Mouse (Mus musculus) bone marrow macrophage, adult 2 months (primary cell): Measurements from ENCODE around the gene Olfr1443. TPM values are rescaled to one million over a fixed set of nuclear protein-coding genes. Genes with fewer than 3 reads are reported as not detected.
"Not testable (repeated sequence)": the region's sequence is repeated elsewhere in the genome, so short reads cannot be mapped to it uniquely, and the experiment has no call there.

ENCODE experiments used
- H3K27ac ChIP-seq: 2 replicates; pipeline ENCODE4 v1.5.1; 2012; ENCODE audit warnings: low read depth, low read length; ENCODE audit not compliant: insufficient read depth
- H3K4me1 ChIP-seq: 2 replicates; pipeline ENCODE4 v1.6.1; 2012; ENCODE audit warnings: low read length; ENCODE audit not compliant: control insufficient read depth, insufficient read depth
- H3K4me3 ChIP-seq: 2 replicates; pipeline ENCODE4 v1.5.1; 2012; ENCODE audit warnings: mild to moderate bottlenecking, low read length, moderate library complexity; ENCODE audit not compliant: insufficient read depth
- CTCF ChIP-seq: IDR thresholded peaks from 2 replicates; pipeline ENCODE4 v1.5.1; 2012; ENCODE audit warnings: low read depth, mild to moderate bottlenecking, low read length, moderate library complexity
- POLR2A ChIP-seq: IDR thresholded peaks from 2 replicates; pipeline ENCODE4 v1.6.1; 2012; ENCODE audit warnings: mild to moderate bottlenecking, low read depth, low read length, borderline replicate concordance
- polyA plus RNA-seq: library from polyadenylated mRNA; stranded (reverse); fragments of >200 nt; gene quantifications from 2 replicates; pipeline ENCODE4 v1.2.4, GENCODE M21; 2012; ENCODE audit not compliant: missing spikeins, insufficient read depth, insufficient read length

The Olfr1443 gene
- polyA plus RNA-seq, 1 experiment: not detected

DNA sequence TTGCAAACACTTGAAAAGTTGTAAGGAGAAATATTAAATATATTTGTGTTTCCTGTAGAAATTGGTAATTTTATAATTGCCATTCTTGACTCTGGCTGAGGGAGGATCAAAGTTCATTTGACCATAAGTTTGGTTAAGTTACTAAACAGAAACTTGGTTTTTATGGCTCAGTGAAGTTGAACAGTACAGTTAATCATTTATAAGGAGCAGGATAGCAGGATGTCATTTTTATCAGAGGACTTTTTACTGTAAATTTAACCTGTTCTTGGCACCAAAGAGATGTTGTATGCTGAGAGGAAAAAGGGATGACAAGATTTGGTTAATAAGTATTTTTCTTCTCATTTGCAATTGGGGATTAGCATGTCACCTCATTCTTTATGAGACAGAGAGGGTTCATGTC is 6.7 kb downstream of the Olfr1443 start:
- TF ChIP-seq POLR2A (no peak), CTCF (no peak)
- H3K4me1 ChIP-seq: no peaks in the 10 kb centered on the region
- no peak overlapping the region for H3K4me3 ChIP-seq
- H3K27ac ChIP-seq: no peak overlapping the region

DNA sequence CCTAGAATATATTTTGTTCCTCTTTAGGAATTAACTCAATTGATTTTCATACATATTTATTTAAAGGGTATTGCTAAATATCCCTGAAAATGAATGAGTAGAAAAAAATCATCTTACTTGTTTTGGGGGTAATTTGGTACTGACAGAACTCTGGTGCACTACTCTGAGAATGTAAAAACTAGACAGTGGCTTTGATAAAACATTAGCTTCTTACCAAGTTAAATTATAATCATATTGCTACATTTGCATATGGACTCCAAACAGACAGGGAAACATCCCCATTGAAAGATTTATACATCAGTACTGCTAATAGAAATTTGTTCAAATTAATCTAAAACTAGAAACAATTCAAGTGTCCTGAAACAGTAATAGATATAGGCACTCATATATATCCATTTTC is 7.3 kb downstream of the Olfr1443 start:
- H3K4me1 ChIP-seq: no peaks in the 10 kb centered on the region
- TF ChIP-seq CTCF (no peak), POLR2A (no peak)
- no peak overlapping the region for H3K27ac ChIP-seq
- H3K4me3 ChIP-seq: no peak overlapping the region

DNA sequence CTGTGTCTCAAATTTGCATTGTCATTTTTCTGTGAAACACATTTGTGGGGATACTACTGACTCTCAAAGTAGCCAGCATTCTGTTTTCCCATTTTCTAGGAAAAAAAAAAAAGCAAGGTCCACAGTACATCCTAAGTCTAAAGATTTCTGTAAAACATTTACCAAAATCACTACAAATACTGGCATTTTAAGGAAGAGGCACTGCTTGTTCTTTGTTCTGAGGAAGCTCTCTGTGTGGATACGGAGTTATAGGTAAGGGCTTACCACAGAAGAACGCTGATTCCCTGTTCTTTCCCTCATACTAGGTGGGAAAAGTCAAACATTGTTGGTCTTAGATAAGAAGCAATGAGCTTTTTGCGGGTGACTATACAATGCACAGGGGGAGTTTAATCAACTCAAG is 17.7 kb downstream of the Olfr1443 start, which contains the start of gene Keg1:
Keg1 (plus strand) TSS at position 197 of the 400 bp plus-strand sequence.
- H3K4me3 ChIP-seq: no peak within 1 kb of the TSS
- H3K27ac ChIP-seq: no peak within 1 kb of the TSS
- TF ChIP-seq POLR2A (no peak), CTCF (no peak)
- no peaks in the 10 kb centered on the region for H3K4me1 ChIP-seq

DNA sequence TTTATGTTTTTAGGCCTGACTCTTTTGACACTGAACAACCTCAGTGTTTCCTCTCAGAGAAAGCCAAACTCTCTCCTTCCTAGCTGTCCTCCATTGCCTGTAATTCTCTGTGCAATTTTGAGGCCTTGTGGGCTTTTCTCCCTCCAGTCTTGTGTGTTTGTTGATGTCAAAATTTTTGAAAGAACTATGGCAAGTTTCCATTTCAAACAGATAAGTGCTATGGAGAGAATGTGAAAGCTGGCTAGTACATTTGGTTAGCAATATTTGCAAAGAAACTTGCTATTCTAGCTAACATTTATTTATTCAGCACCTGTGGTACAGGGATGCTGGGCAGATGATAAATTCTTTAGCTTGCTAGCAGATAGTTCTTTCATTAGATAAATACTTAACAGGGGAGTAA is 18.3 kb downstream of the Olfr1443 start:
- Histone ChIP-seq H3K4me3 (no peak overlapping the region), H3K27ac (no peak overlapping the region), H3K4me1 (no peaks in the 10 kb centered on the region)
- TF ChIP-seq CTCF (no peak), POLR2A (no peak)

DNA sequence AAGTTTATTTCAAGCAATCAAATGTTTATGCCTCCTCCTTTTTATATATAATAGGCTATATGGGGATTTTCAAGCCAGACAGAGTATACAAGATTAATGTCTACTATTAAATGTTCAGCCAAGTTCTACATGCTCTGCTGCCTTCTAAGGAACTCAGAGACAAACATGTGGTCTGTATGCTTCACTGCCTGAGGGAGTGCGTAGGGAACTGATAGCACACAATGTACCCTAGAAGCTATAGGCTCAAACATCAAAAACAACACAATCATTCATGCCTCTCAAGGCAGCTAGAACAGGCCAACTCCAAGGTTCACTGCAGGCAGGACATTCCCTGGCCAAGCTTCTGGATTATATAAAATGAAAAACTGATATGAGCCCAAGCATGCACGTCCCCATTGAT is 30.5 kb downstream of the Olfr1443 start:
- Histone ChIP-seq H3K27ac (no peak overlapping the region), H3K4me3 (no peak overlapping the region), H3K4me1 (no peaks in the 10 kb centered on the region)
- TF ChIP-seq CTCF: no peak

DNA sequence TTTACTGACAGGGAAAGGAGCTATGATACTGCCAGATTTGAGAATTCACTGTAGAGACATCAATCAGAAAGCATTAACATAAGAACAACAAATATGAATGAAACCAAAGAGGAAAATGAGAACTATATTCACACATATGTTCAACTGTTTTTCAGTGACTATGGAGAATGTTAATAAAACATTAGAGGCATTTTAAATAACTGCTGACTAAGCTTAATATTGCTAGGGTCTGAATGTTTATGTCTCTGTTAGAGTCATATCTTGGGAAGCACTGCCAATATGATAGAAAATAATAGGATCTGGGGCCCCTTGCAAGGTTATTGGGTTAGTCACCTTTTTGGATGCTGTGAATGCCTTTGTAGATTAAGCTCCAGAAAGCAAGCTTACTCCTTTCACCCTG is 31.1 kb downstream of the Olfr1443 start:
- no peak overlapping the region for H3K4me3 ChIP-seq
- TF ChIP-seq POLR2A (no peak), CTCF (no peak)
- no peak overlapping the region for H3K27ac ChIP-seq
- no peaks in the 10 kb centered on the region for H3K4me1 ChIP-seq

DNA sequence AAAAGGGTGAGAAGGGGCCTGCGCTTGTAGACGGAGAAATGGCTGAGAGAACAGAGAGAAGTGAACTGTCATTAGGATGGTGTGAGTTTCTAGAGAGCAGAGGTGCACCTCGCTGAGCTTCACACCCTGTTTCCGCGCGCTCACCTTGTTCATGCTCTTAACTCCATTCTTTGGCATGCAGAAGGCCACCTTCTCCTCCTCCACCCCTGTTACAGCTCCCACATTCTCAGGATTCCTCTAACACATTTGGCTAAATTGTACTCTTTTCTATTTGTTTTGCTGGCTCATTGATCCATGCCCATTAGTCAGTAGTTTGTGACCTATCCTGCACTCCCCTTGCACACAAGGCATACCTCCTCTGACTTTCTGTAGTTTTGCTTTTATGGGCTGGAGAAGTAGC is 41.3 kb downstream of the Olfr1443 start:
- Histone ChIP-seq H3K27ac (no peak overlapping the region), H3K4me1 (no peaks in the 10 kb centered on the region), H3K4me3 (no peak overlapping the region)
- TF ChIP-seq CTCF: no peak
- no peak for TF ChIP-seq POLR2A

DNA sequence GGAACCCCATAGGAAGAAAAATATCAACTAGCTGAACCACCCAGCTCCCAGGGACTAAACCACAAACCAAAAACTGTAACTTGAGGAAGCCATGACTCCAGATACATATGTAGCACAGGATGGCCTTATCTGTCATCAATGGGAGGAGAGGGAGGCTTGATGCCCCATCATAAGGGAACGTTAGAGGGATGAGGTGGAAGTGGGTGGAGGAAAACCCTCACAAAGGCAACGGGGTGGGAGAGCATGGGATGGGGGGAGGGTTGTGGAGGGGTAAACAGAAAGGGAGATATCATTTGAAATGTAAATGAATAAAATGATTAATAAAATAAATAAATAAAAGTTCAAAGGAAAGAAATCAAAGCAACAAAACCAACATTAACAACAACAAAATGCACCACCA is 42.6 kb downstream of the Olfr1443 start:
- no peaks in the 10 kb centered on the region for H3K4me1 ChIP-seq
- H3K27ac ChIP-seq: no peak overlapping the region
- no peak overlapping the region for H3K4me3 ChIP-seq
- TF ChIP-seq CTCF (no peak), POLR2A (no peak)

DNA sequence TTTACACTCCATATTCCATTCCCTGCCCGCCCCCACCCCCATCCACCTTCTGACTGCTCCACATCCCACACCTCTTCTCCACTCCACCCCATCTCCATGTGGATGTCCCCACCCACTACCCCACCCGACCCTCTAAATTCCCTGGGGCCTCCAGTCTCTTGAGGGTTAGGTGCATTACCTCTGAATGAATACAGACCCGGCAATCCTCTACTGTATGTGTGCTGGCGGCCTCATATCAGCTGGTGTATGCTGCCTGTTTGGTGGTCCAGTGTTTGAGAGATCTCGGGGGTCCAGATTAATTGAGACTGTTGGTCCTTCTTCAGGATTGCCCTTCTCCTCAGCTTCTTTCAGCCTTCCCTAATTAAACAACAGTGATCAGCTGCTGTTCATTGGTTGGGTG is 43.0 kb downstream of the Olfr1443 start:
- H3K4me3 ChIP-seq, H3K4me1 ChIP-seq, H3K27ac ChIP-seq: not testable (repeated sequence)

DNA sequence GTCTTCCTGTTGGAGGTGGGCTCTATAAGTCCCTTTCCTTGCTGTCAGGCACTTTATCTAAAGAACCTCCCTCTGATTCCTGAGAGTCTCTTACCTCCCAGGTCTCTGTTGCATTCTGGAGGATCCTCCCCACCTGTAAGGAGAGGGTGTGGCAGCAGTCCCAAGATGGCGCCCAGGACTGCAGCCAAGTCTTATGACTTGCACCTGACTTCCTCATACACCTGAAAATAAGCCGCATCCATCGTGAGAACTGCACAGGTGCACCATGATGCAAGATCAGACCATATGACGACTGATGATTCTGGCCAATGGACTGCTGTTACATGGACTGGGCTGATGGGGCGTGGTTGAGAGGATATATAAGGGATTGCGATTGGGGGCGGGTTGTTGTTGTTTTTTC is 43.7 kb downstream of the Olfr1443 start:
- H3K4me1 ChIP-seq, H3K27ac ChIP-seq, H3K4me3 ChIP-seq: not testable (repeated sequence)

DNA sequence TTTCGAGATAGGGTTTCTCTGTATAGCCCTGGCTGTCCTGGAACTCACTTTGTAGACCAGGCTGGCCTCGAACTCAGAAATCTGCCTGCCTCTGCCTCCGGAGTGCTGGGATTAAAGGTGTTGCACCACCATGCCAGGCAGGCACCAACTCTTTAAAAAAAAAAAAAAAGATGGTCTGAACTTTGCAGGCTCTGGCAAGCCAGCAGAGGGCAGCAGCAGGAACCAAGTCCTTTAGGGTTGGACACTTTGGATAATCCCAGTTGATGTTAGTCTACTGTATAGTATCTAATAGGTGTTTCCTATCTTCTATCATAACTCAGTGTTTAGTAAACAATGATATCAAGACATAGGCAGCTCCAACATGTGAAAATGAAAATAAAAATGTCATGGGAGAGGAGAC is 44.4 kb downstream of the Olfr1443 start:
- Histone ChIP-seq H3K27ac (no peak overlapping the region), H3K4me3 (no peak overlapping the region), H3K4me1 (no peaks in the 10 kb centered on the region)
- no peak for TF ChIP-seq POLR2A
- TF ChIP-seq CTCF: peak; percentile 54
